24 mouse cellular contexts compared by ENCODE assay signal in the genomic region with DNA sequence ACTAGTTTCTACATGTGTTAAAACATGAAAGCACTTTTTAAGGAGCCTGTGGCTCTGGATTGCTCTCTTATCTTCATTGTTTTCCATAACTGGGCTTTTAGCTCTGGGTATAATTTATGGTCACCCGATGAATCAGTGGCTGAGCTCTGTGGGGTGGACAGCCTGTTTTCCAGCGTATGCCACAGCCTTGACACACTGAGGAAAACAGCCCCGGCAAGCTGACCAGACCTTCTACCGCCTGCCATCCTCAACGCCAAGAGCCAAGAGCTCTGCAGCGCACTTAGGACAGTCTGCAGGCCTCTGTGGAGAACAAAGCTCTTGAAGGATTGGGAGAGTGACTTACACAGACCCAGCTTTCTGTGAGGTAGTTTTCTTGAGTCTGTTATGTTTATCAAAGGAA. TPM values are rescaled to one million over a fixed set of nuclear protein-coding genes. Genes with fewer than 3 reads are reported as not detected.
DNase-seq lines count a peak whose midpoint lies in the region; ATAC-seq lines count a peak whose summit lies in the region.
"Had no signal": no experiment of that assay in that cellular context is flagged by ENCODE, and none has a peak within 500 bp of the region (broad histone marks: within the 10 kb centered on the region; RNA-seq: fewer than 3 reads in every experiment).

No protein-coding gene starts in this region.

- 0 out of 2 replicates have a peak, but pooled peaks cover 3% of the 10 kb centered on the region for H3K36me3 ChIP-seq in lung, embryonic 15.5 days
- no peaks in the 10 kb centered on the region; the same call in 1 of the 2 replicates for H3K36me3 ChIP-seq in stomach, embryonic 16.5 days (ENCODE audit: control insufficient read depth, insufficient read depth, low read length)
- H3K36me3 ChIP-seq: midbrain, embryonic 15.5 days; neural tube, embryonic 15.5 days had no signal

- no peaks in the 10 kb centered on the region for H3K9me3 ChIP-seq in lung, embryonic 15.5 days
- no peaks in the 10 kb centered on the region for H3K9me3 ChIP-seq in stomach, embryonic 16.5 days (replicated peaks; ENCODE audit: control insufficient read depth, low read length)
- H3K9me3 ChIP-seq: embryonic facial prominence, embryonic 10.5 days; limb, embryonic 15.5 days; liver, embryonic 15.5 days; megakaryocyte, embryonic 14.5 days; midbrain, embryonic 15.5 days; neural tube, embryonic 15.5 days had no signal

- no peak overlapping the region for H3K4me2 ChIP-seq in lung, embryonic 15.5 days
- H3K4me2 ChIP-seq in stomach, embryonic 16.5 days (ENCODE audit: low read depth, low read length), result no peak overlapping the region
- H3K4me2 ChIP-seq: limb, embryonic 15.5 days; liver, embryonic 15.5 days; midbrain, embryonic 15.5 days; neural tube, embryonic 15.5 days had no signal

- ATAC-seq in lung, embryonic 15.5 days (ENCODE audit: borderline replicate concordance, extremely low read depth, low FRiP score, low TSS enrichment), result no peak
- ATAC-seq in stomach, embryonic 16.5 days (ENCODE audit: insufficient read depth, low FRiP score), result no peak
- ATAC-seq: hindbrain, postnatal 0 days; midbrain, embryonic 15.5 days had no signal

- no peaks in the 10 kb centered on the region for H3K27me3 ChIP-seq in lung, embryonic 15.5 days
- no peaks in the 10 kb centered on the region for H3K27me3 ChIP-seq in stomach, embryonic 16.5 days (ENCODE audit: control insufficient read depth, insufficient read depth, low read length)
- H3K27me3 ChIP-seq: limb, embryonic 15.5 days; liver, embryonic 15.5 days; megakaryocyte, embryonic 14.5 days; midbrain, embryonic 15.5 days; neural tube, embryonic 15.5 days had no signal

- WGBS in lung, embryonic 15.5 days, result 67% methylated on average over 6 of the region's 6 CpGs
- 75% methylated on average over 6 of the region's 6 CpGs for WGBS in stomach, embryonic 16.5 days

- H3K27ac ChIP-seq in lung, embryonic 15.5 days, result peak overlapping the region; percentile 34
- peak overlapping the region; percentile 31; the same call in 1 of the 2 replicates for H3K27ac ChIP-seq in stomach, embryonic 16.5 days (ENCODE audit: low read length)
- H3K27ac ChIP-seq: embryonic facial prominence, embryonic 10.5 days; heart, adult 2 months; hindbrain, postnatal 0 days; layer of hippocampus, adult 2 months; limb, embryonic 15.5 days; liver, embryonic 15.5 days; midbrain, embryonic 15.5 days; neural tube, embryonic 15.5 days had no signal

- no peak overlapping the region for H3K9ac ChIP-seq in lung, embryonic 15.5 days
- H3K9ac ChIP-seq in stomach, embryonic 16.5 days (ENCODE audit: low read length), result no peak overlapping the region
- H3K9ac ChIP-seq: limb, embryonic 15.5 days; liver, embryonic 15.5 days; midbrain, embryonic 15.5 days; neural tube, embryonic 15.5 days had no signal

- no peak overlapping the region for H3K4me3 ChIP-seq in lung, embryonic 15.5 days
- H3K4me3 ChIP-seq in stomach, embryonic 16.5 days (replicated peaks; ENCODE audit: low read length), result no peak overlapping the region
- H3K4me3 ChIP-seq: embryonic facial prominence, embryonic 10.5 days; heart, adult 2 months; layer of hippocampus, adult 2 months; limb, embryonic 15.5 days; liver, embryonic 15.5 days; megakaryocyte, embryonic 14.5 days; midbrain, embryonic 15.5 days; neural tube, embryonic 15.5 days had no signal

- peaks cover 12% of the 10 kb centered on the region for H3K4me1 ChIP-seq in lung, embryonic 15.5 days
- H3K4me1 ChIP-seq in stomach, embryonic 16.5 days (ENCODE audit: control insufficient read depth, insufficient read depth, low read length), result no peaks in the 10 kb centered on the region; the same call in 1 of the 2 replicates
- H3K4me1 ChIP-seq: embryonic facial prominence, embryonic 10.5 days; liver, embryonic 15.5 days; midbrain, embryonic 15.5 days had no signal

- DNase-seq in cerebellum, adult 9-11 months, result peak; percentile 35
- no peak for DNase-seq in cerebellum, adult 11 months
- DNase-seq in lung, postnatal 25 days (ENCODE audit: low spot score), result no peak
- DNase-seq in adrenal gland, postnatal 10 days, result peak; percentile 71
- DNase-seq in frontal cortex, adult 2 months (ENCODE audit: extremely low spot score in 1 of 2, low spot score in 1 of 2), result no peak
- DNase-seq in gastrocnemius, adult 18-20 months (ENCODE audit: low spot score), result no peak
- DNase-seq: B cell, adult 2 months; gastrocnemius, postnatal 14 days; heart, adult 2 months; heart, postnatal 4 days; kidney, adult 11 months; lung, postnatal 10 days; right cerebral cortex, postnatal 4 days; thymus, postnatal 14 days had no signal

RNA-seq across cellular contexts. Expression of gene Polr1d, which starts 17.4 kb away (rescaled TPM):
- polyA plus RNA-seq in lung, embryonic 15.5 days (2015; fragmentation: Nextera tagmentation; extraction: Ambion mirVana), result 115 and 121 TPM in 2 replicates
- 100 to 1,000 TPM; 145 to 159 TPM for total RNA-seq in adrenal gland, postnatal 10 days (2021)
- 142 and 145 TPM in 2 replicates for polyA plus RNA-seq in stomach, embryonic 16.5 days (2015; fragmentation: Nextera tagmentation; extraction: Ambion mirVana)
- polyA plus RNA-seq in frontal cortex, adult 2 months (2012; rRNA removed), result 76.4 and 76.5 TPM in 2 replicates
- total RNA-seq in gastrocnemius, adult 18-20 months (2021), result 10 to 100 TPM; 83.4 to 85.4 TPM

RNA-seq across cellular contexts. Expression of gene Lnx2, which starts 17.9 kb away (rescaled TPM):
- polyA plus RNA-seq in lung, embryonic 15.5 days (2015; fragmentation: Nextera tagmentation; extraction: Ambion mirVana), result 15.8 and 17.2 TPM in 2 replicates
- total RNA-seq in adrenal gland, postnatal 10 days (2021), result 10 to 100 TPM; 17.0 to 18.3 TPM
- polyA plus RNA-seq in stomach, embryonic 16.5 days (2015; fragmentation: Nextera tagmentation; extraction: Ambion mirVana), result 18.3 and 20.5 TPM in 2 replicates
- 7.6 and 10.5 TPM in 2 replicates for polyA plus RNA-seq in frontal cortex, adult 2 months (2012; rRNA removed)
- total RNA-seq in gastrocnemius, adult 18-20 months (2021), result 1 to 10 TPM; 2.2 to 2.5 TPM

Comparison
In these comparisons a context has a peak if more than half of its experiments do, and no peak if none do; other contexts are left out.
1. DNase-seq: peak in cerebellum, adult 9-11 months (single experiment) and adrenal gland, postnatal 10 days (single experiment); none in cerebellum, adult 11 months (single experiment), lung, postnatal 25 days (single experiment), frontal cortex, adult 2 months (0 of 2) and gastrocnemius, adult 18-20 months (single experiment).